Mouse (Mus musculus) hematopoietic stem cell, adult 5-6 weeks (primary cell): Measurements from ENCODE around the gene Psme4. TPM values are rescaled to one million over a fixed set of nuclear protein-coding genes. Genes with fewer than 3 reads are reported as not detected.

Experiments
- ATAC-seq, 2 experiments: fragments of 125-278 bp in 1 of 2; replicated peaks in 1 of 2; 2 replicates each; pipeline ENCODE4 v1.8.0; 2016 to 2017; ENCODE audit warnings: inconsistent platforms in 2 of 2, mild to moderate bottlenecking in 2 of 2, moderate number of reproducible peaks in 2 of 2, low read depth in 1 of 2, moderate TSS enrichment in 1 of 2; ENCODE audit not compliant: low FRiP score in 2 of 2, poor library complexity in 2 of 2, severe bottlenecking in 2 of 2, insufficient read depth in 1 of 2, low TSS enrichment in 1 of 2
- total RNA-seq: library from RNA; stranded (forward); fragments of 172-1452, 232-1000 nt; gene quantifications from 2 replicates; pipeline ENCODE4 v1.2.3, GENCODE M21; 2017

Gene Psme4
- total RNA-seq, 1 experiment from 2014 or later = 49.1 TPM

DNA sequence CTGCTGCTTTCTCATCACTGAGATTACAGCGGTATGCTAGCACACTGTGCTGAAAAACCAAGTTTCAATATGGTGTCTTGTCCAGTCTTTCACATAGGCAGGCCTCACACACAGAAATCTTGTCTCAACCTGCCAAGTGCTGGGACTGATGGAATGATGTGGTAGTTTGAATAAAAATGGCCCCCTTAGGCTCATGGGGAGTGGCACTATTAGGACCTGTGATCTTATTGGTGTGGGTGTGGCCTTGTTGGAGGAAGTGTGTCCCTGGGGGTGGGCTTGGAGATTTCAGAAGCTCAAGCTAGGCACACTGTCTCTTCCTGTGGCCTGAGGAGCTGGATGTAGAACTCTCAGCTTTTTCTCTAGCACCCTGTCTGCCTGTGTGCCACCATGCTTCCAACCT lies 124.7 kb downstream of the Psme4 start:
- no peak for ATAC-seq

DNA sequence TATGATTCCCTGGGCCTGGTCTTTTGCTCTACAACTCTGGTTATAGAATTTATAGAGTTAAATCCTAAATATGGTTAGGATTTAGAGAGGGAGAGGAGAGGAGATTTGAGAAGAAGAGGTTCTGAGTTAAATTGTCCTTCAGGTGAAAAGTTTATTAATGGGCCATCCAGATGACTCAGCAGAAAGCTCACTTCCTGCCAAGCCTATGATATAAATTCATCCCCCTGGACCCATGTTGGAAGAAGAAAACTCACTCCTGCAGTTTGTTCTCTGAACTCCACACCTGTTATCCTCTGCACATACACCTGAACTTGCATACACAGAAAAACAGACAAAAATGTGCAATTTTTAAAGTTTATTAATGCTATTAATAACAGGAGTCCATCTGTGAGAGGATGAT lies 127.8 kb downstream of the Psme4 start:
- no peak for ATAC-seq

DNA sequence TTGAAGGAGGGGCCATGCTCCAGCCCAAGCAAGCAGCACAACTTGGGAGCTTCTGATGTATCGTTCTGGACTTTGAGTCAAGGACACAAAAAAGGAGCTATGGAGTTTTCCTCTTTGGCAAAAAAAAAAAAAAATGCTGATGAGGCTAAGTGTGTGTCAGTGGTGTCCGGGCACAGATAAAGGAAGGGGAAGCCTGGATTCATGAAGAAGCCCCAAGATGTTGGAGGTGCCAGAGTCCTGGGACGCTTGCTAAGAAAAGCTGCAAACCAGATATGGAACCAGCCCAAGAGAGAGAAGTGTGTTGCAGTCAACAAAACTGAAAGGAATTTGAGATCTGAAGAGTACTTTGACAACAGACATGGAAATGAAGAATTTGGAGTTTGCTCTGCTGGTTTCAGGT lies 140.8 kb downstream of the Psme4 start:
- ATAC-seq = no peak

DNA sequence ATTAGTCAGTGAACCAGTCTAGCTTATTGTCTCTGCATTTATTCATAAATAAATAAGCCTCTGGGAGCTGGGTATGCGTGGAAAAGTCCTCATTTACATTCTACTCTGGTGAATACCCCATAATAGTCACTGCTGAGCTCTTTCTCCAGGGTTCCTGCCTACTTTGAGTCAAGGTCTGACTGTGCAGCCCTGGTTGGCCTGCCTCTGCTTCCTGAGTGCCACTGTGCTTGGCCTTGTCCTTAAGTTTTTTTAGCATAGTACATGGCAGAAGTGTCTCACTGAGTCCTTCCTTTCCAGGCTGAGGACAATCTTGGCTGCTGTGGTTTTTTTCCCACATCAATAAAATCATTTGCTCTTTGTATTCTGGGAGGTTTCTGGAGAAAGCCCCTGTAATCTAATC lies 149.1 kb downstream of the Psme4 start:
- ATAC-seq = no peak

DNA sequence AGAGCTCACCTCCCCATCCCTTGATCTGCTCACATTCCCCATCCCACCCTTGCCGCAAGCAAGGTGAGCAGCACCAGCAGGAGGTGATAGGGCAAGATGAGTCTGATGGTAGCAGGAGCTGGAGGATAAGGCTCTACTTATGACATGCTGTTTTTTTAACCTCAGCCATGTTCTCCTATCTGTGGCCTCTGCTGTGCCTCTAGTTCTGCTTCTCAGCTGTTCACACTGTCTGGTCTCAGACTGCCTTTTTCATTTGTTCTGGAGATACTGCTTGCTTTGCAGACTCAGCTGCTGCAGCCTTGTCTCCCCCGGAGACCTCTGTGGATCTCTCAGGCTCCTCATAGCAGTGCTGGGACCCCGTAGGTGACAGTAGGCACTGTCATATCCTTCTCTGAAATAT lies 151.8 kb downstream of the Psme4 start:
- ATAC-seq = no peak; a peak in 1 of 4 replicates

DNA sequence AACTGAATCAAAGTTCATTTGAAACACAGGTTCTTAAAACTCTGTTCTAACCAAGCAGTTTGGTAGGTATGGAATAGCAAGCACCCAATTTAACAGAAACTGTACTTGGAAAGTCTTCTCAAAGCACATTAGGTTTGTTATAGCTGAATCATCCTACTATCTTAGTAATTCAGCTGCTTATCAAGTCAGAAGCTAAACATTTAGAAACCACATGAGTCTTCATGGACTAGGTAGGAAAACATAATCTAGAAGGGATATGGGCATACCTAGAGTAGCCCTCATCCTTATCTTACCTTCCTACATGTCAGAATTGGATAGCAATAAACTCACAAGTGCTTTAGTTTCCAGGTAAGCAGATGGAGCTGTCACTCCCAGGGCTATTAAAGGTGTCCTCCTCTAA lies 156.6 kb downstream of the Psme4 start:
- no peak for ATAC-seq

DNA sequence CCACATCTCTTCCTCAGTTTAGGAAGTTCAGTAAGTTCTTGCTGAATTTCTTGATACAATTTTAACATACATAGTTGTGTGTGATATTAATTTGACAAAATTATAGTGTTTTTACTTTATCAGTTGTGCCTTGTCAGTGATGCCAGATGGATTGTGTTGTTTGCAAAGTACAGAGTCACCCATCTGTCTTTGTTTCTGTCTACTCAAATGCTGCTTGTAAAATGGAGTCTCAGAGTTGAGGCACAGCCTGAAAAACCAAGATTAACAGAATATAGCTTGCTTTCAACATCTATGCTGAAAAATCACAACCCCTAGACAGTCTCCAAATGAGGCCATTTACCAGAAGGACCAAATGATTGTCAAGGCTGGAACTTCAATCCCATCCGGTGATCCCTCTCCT lies 157.0 kb downstream of the Psme4 start:
- ATAC-seq = no peak

Other genes starting within 250 kb of the Psme4 start
- gene Acyp2, start 122.1 kb upstream of the Psme4 start, total RNA-seq = 3.9 and 5.0 TPM in 2 replicates
- not detected in 2 replicates for gene Gpr75, start 113.6 kb downstream of the Psme4 start, total RNA-seq
- 18.7 and 28.8 TPM in 2 replicates for gene Asb3, start 113.7 kb downstream of the Psme4 start, total RNA-seq
- 17.3 and 32.5 TPM in 2 replicates for gene Erlec1, start 182.6 kb downstream of the Psme4 start, total RNA-seq
- gene Chac2, start 214.6 kb downstream of the Psme4 start, total RNA-seq = 16.8 and 19.2 TPM in 2 replicates